Mouse (Mus musculus) bone marrow, adult 2 months (tissue): ENCODE data around the gene Acta1.

ENCODE experiments used
- CTCF ChIP-seq: fragments of 200-500 bp; IDR thresholded peaks from 2 replicates; pipeline ENCODE4 v1.5.1; 2011; ENCODE audit warnings: low read length, control low read depth; ENCODE audit not compliant: control insufficient read depth, insufficient read depth
- POLR2A ChIP-seq: fragments of 200-500 bp; IDR thresholded peaks from 2 replicates; pipeline ENCODE4 v1.6.1; 2011; ENCODE audit warnings: low read depth, mild to moderate bottlenecking, control low read depth, low read length, borderline replicate concordance; ENCODE audit not compliant: control insufficient read depth

DNA sequence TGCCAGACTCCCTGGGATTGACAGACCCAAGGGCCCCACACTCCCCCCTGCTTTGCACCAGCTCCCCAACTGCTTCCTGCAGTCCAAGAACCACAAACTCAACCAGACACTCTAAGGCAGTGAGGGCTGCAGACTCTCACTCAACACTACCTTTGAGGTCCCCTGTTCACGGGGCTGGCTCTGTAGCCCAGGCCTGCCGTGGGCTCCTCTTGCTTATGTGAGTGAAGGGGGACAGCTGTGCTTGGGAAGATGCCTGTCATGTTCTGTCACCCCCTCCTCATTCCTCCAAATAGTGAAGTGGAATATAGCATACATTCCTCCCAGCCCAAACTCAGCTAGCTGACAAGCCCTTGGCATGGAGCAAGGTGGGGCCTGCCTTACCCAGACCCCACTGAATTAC, 12.1 kb downstream of the Acta1 start:
- no peak for TF ChIP-seq POLR2A
- TF ChIP-seq CTCF: no peak
